Mouse (Mus musculus) small intestine, adult 2 months (tissue): ENCODE results near the gene Prdm9. TPM values are rescaled to one million over a fixed set of nuclear protein-coding genes. Genes with fewer than 3 reads are reported as not detected.

Experiments used
- H3K27ac ChIP-seq: fragments of 200-500 bp; 2 replicates; pipeline ENCODE4 v1.5.1; 2012; ENCODE audit warnings: low read depth, low read length, control low read depth, inconsistent platforms; ENCODE audit not compliant: insufficient read depth
- H3K27me3 ChIP-seq: fragments of 200-500 bp; 2 replicates; pipeline ENCODE4 v1.6.1; 2012; ENCODE audit warnings: mild to moderate bottlenecking, moderate library complexity, low read length, inconsistent platforms; ENCODE audit not compliant: control insufficient read depth, insufficient read depth
- H3K36me3 ChIP-seq: fragments of 200-500 bp; 2 replicates; pipeline ENCODE4 v1.6.1; 2012; ENCODE audit warnings: mild to moderate bottlenecking, low read length, control low read depth, inconsistent platforms; ENCODE audit not compliant: control insufficient read depth, insufficient read depth
- H3K4me1 ChIP-seq: fragments of 200-500 bp; 2 replicates; pipeline ENCODE4 v1.6.1; 2012; ENCODE audit warnings: low read length, inconsistent platforms, mixed read lengths; ENCODE audit not compliant: control insufficient read depth, insufficient read depth, insufficient read length
- H3K4me3 ChIP-seq: fragments of 200-500 bp; 2 replicates; pipeline ENCODE4 v1.5.1; 2012; ENCODE audit warnings: low read depth, mild to moderate bottlenecking, control low read depth, inconsistent platforms, low read length, moderate library complexity
- CTCF ChIP-seq: fragments of 200-500 bp; IDR thresholded peaks from 2 replicates; pipeline ENCODE4 v1.5.1; 2012; ENCODE audit warnings: low read depth, mild to moderate bottlenecking, control low read depth, inconsistent platforms, low read length, moderate library complexity, mixed read lengths; ENCODE audit not compliant: insufficient replicate concordance, insufficient read length; ENCODE audit errors: extremely low read depth
- POLR2A ChIP-seq: fragments of 200-500 bp; IDR thresholded peaks from 2 replicates; pipeline ENCODE4 v1.6.1; 2012; ENCODE audit warnings: low read depth, mild to moderate bottlenecking, control low read depth, inconsistent platforms, low read length, moderate library complexity
- WGBS: fragments of 180-500 bp; shearing (Covaris S2); methylation state at CpG from one replicate; pipeline ENCODE4 v1.1.7; 2018; 5-methylcytosine and 5-hydroxymethylcytosine counted together
- polyA plus RNA-seq: library from polyadenylated mRNA; depleted of rRNA; stranded (reverse); fragments of >200 nt; gene quantifications from 2 replicates; pipeline ENCODE4 v1.2.3, GENCODE M21; 2012; rRNA removed

The Prdm9 gene
- 2.1 and 3.0 TPM in 2 replicates for polyA plus RNA-seq

DNA sequence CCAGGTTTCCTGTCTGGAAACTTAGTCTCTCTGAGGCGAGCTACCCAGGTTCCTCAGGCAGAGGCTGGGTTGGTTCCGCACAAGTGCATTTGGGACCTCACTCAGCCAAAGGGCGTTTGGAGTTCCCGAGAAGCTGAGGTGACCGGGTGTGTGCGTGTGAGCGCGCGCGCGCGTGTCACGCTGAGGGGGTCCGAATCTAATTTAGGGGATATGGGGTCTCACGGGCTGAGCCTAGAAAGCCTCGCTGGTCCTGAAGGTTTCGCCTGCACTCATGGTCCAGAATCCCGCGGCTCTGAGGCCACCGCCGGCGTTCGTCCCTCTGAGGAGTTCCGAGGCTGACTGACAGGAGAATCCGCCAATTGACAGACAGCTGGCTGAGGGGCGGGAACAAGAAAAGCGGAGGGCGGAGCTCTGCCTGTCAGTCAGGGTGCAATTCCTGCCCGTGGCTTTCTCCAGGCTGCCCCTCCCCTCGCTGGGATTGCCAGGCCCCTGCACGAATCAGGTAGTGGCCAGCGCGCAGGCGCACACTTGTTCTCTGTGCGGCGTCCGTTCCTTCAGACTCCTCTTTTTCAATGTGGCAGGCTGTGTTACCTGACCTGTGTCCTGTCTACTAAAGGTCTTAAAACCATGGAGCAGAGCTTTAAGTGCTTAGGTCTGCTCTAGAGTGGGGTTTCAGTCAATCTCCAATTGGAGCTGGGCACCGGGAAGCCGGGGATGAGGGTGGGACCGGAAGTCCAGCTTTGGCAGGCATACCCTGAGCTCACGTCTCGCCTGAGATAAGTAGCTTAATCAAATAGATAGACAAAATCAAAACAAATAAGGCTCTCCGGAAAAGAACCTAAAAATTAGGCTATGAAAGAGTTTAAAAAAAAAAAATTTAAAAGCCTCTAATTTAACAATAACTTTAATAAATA is at the start of gene Prdm9:
Gene Prdm9, minus strand, starts transcription at position 341 of the 914 bp plus-strand sequence.
- H3K27ac ChIP-seq, result peak within 1 kb of the TSS; percentile 96
- H3K4me1 ChIP-seq, result peaks cover 1% of the 10 kb centered on the region
- peak within 1 kb of the TSS; percentile 85 for H3K4me3 ChIP-seq
- under 1% methylated on average over 43 of the region's 43 CpGs for WGBS
- H3K36me3 ChIP-seq, result no peaks in the 10 kb centered on the region
- TF ChIP-seq POLR2A (peak; percentile 89), CTCF (no peak)
- H3K27me3 ChIP-seq, result no peaks in the 10 kb centered on the region

DNA sequence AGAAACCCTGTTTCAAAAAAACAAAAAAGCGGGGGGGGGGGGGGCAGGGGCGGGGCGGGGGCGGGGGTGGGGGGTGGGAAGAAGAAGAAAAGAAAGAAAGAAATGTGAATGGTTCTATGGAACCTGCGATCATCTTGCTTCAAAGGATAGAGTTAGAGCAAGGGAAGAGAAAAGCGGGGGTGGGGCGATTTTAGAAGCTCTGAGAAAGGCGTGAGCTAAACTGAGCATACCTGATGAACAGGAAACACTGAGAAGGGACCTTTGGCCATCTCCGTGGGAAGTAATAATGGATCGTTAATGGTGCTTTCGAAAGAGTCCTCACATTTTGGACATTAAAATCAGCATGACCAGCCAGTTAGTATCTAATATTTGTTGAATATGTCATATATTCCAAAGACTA is 35.3 kb upstream of the Prdm9 start:
- H3K4me3 ChIP-seq, result no peak overlapping the region
- WGBS, result 46% methylated on average over 9 of the region's 11 CpGs
- no peak for TF ChIP-seq POLR2A
- H3K36me3 ChIP-seq, result no peaks in the 10 kb centered on the region
- no peaks in the 10 kb centered on the region for H3K27me3 ChIP-seq
- H3K27ac ChIP-seq, result peak overlapping the region; percentile 58; the same call in 1 of the 2 replicates
- no peaks in the 10 kb centered on the region; the same call in 1 of the 2 replicates for H3K4me1 ChIP-seq

DNA sequence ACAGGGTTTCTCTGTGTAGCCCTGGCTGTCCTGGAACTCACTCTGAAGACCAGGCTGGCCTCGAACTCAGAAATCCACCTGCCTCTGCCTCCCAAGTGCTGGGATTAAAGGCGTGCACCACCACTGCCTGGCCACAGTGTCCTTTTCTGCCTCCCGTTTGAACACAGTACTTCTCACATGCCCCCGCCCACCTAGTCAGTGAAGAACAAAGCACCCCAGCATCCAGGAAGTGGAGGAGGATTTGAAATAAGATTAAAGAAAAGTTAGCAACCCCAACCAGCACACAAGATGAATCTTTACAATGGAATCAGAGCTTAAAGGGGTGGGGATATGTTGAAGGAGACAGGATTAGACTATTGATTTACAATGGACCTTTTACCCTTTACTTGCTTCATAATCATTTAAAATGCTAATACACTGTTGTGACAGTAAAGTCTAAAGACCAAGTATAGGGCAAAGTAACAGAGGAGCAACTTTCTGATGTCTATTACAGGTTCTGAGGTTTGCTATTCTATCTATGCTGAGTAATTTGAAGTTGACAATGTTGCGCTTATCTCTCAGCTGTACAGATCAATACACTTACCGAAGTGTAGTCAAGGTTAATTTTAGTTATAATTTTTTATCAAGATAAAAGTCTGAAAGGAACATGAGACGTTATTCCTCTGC is 27.2 kb upstream of the Prdm9 start:
- 36% methylated on average over 7 of the region's 7 CpGs for WGBS
- no peak for TF ChIP-seq CTCF
- TF ChIP-seq POLR2A, result no peak
- Histone ChIP-seq H3K36me3 (no peaks in the 10 kb centered on the region), H3K4me3 (no peak overlapping the region), H3K4me1 (peaks cover 15% of the 10 kb centered on the region; the same call in 1 of the 2 replicates), H3K27ac (peak overlapping the region; percentile 96), H3K27me3 (no peaks in the 10 kb centered on the region)

DNA sequence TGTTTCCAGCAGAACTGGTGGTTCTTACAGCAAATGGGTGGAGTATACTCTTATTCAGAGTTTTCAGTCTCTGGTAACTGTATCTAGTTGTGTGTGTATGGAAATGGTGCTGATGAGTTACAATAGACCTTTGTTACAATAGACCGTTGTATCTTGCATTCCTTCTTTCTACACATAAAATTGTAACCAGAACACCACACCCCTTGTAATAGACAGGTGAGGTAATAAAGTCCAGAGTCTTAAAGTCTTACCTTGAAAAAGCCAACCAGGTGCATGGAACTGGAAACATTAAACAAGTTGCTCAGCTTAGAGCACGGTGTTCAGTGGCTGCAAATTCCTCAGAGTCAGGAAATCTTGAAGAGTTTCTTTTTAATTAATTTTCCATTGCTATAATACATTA is 24.0 kb upstream of the Prdm9 start:
- Histone ChIP-seq H3K27ac (peak overlapping the region; percentile 82), H3K27me3 (no peaks in the 10 kb centered on the region), H3K36me3 (no peaks in the 10 kb centered on the region), H3K4me3 (no peak overlapping the region), H3K4me1 (peaks cover 15% of the 10 kb centered on the region; the same call in 1 of the 2 replicates)
- 28% methylated on average over 2 of the region's 2 CpGs for WGBS
- TF ChIP-seq POLR2A (no peak), CTCF (no peak)

DNA sequence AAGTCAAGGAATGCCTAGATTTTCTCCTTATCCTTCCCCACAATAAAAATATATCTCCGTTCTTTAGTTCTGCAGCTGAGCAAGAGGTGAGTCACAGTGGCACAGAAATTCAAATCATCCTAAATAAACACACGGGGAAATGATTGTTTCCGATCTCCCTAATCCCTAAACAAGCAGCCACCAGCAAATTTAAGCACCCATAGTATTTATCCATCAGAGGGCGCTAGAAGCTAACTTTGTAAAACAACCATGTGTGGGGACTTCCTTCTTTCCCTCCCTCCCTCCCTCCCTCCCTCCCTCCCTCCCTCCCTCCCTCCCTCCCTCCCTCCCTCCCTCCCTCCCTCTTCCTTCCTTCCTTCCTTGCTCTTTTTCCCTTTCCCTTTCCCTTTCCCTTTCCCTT is 21.5 kb upstream of the Prdm9 start:
- 50% methylated on average over 4 of the region's 4 CpGs for WGBS
- no peaks in the 10 kb centered on the region for H3K27me3 ChIP-seq
- TF ChIP-seq POLR2A, result no peak
- TF ChIP-seq CTCF, result no peak
- H3K4me1 ChIP-seq, result peaks cover 15% of the 10 kb centered on the region; the same call in 1 of the 2 replicates
- no peak overlapping the region for H3K4me3 ChIP-seq
- no peak overlapping the region for H3K27ac ChIP-seq
- no peaks in the 10 kb centered on the region for H3K36me3 ChIP-seq

DNA sequence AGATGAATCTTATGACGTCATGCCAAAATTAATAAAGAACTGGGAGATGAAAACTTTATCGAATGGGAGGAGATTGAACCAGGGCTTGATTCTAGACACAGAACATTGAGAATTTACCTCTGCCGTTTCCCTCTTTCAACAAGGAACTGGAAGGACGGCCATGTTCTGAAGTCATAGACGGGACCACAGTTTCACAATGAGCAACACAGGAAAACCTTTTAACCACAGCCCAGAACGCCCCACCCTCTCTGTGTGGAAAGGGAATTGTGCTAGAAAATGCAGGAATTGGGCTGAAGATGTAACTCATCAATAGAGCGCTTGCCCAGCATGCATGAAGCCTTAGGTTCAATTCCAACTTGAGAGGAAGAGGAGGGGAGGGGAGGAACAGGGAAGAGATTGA is 18.9 kb upstream of the Prdm9 start:
- Histone ChIP-seq H3K4me3 (no peak overlapping the region), H3K4me1 (peaks cover 12% of the 10 kb centered on the region; the same call in 1 of the 2 replicates), H3K36me3 (no peaks in the 10 kb centered on the region), H3K27me3 (no peaks in the 10 kb centered on the region), H3K27ac (no peak overlapping the region)
- TF ChIP-seq POLR2A (no peak), CTCF (no peak)
- WGBS, result 86% methylated on average over 7 of the region's 7 CpGs

DNA sequence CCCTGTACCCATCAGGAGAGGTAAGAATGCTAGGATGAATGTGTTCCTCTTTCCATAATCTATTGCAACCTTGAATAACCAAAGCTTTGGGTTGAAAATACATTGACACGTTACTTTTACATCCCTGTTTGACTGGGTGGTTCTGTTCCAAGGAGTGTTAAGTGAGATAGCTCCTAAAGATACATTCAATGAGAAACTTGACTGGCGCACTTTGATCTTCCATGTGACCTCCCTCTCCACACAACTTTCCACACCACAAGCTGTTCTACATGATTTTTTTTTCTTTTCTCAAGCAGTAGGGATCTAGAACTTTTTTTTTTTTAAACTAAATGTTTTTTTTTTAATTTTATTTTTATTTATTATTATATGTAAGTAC is 15.9 kb upstream of the Prdm9 start:
- H3K4me1 ChIP-seq, result peaks cover 10% of the 10 kb centered on the region; the same call in 1 of the 2 replicates
- H3K4me3 ChIP-seq, result no peak overlapping the region
- 33% methylated on average over 2 of the region's 2 CpGs for WGBS
- H3K27me3 ChIP-seq, result no peaks in the 10 kb centered on the region
- H3K27ac ChIP-seq, result peak overlapping the region; percentile 98
- TF ChIP-seq POLR2A (no peak), CTCF (no peak)
- no peaks in the 10 kb centered on the region for H3K36me3 ChIP-seq
